Mouse (Mus musculus) embryonic fibroblast, embryonic 13.5 days (primary cell): ENCODE data around the gene Stag1.

ENCODE experiments used
- CTCF ChIP-seq: IDR thresholded peaks from 2 replicates; pipeline ENCODE4 v1.5.1; 2011; ENCODE audit warnings: mild to moderate bottlenecking, control low read depth, low read length, moderate library complexity, borderline replicate concordance; ENCODE audit not compliant: insufficient read depth
- POLR2A ChIP-seq: IDR thresholded peaks from 2 replicates; pipeline ENCODE4 v1.6.1; 2011; ENCODE audit warnings: low read depth, mild to moderate bottlenecking, control low read depth, low read length, moderate library complexity

GRCm38 (mm10) chr9:100987006-100987405, 389.4 kb downstream of the Stag1 start:
- TF ChIP-seq POLR2A (no peak), CTCF (no peak)
